Mouse (Mus musculus) lung, embryonic 16.5 days (tissue): ENCODE measurements around the gene Prpsap1. TPM values are rescaled to one million over a fixed set of nuclear protein-coding genes. Genes with fewer than 3 reads are reported as not detected.
"Not testable (repeated sequence)": the region's sequence is repeated elsewhere in the genome, so short reads cannot be mapped to it uniquely, and the experiment has no call there.

ENCODE experiments used
- ATAC-seq: fragments of 200-750 bp; cut with Nextera tagmentation; 2 replicates; pipeline ENCODE4 v1.8.0; 2017; ENCODE audit warnings: low read depth, mild to moderate bottlenecking, moderate library complexity
- H3K27ac ChIP-seq: fragments of 300-500 bp; sonication (generic); 2 replicates; pipeline ENCODE4 v1.5.1; 2014; ENCODE audit warnings: mild to moderate bottlenecking, control low read depth, low read length
- H3K27me3 ChIP-seq: fragments of 300-500 bp; sonication (generic); 2 replicates; pipeline ENCODE4 v1.6.1; 2014; ENCODE audit warnings: low read depth, low read length, mixed read lengths; ENCODE audit not compliant: control insufficient read depth, insufficient read depth
- H3K36me3 ChIP-seq: fragments of 300-500 bp; sonication (generic); 2 replicates; pipeline ENCODE4 v1.6.1; 2014; ENCODE audit warnings: low read length; ENCODE audit not compliant: control insufficient read depth, insufficient read depth
- H3K4me1 ChIP-seq: fragments of 300-500 bp; sonication (generic); replicated peaks from 2 replicates; pipeline ENCODE4 v1.6.1; 2014; ENCODE audit warnings: low read length, mixed read lengths; ENCODE audit not compliant: control insufficient read depth, insufficient read depth
- H3K4me2 ChIP-seq: fragments of 300-500 bp; sonication (generic); 2 replicates; pipeline ENCODE4 v1.6.1; 2014; ENCODE audit warnings: low read depth, low read length, control low read depth
- H3K4me3 ChIP-seq: fragments of 300-500 bp; sonication (generic); 2 replicates; pipeline ENCODE4 v1.5.1; 2014; ENCODE audit warnings: mild to moderate bottlenecking, low read length, control low read depth
- H3K9ac ChIP-seq: fragments of 300-500 bp; sonication (generic); 2 replicates; pipeline ENCODE4 v1.6.1; 2014; ENCODE audit warnings: low read length, control low read depth
- H3K9me3 ChIP-seq: fragments of 300-500 bp; sonication (generic); 2 replicates; pipeline ENCODE4 v1.6.1; 2016; ENCODE audit warnings: low read length; ENCODE audit not compliant: control insufficient read depth
- WGBS: fragments of 180-500 bp; shearing (Covaris S2); extraction: QIAGEN DNeasy Blood & Tissue Kit; methylation state at CpG from one replicate; pipeline ENCODE4 v1.1.7; 2014; 5-methylcytosine and 5-hydroxymethylcytosine counted together
- polyA plus RNA-seq: library from polyadenylated mRNA; unstranded; fragments of >200 nt; fragmentation: Nextera tagmentation; extraction: Ambion mirVana; gene quantifications from 2 replicates; pipeline ENCODE4 v1.2.1, GENCODE M21; 2015

Gene Prpsap1
- polyA plus RNA-seq, 1 experiment from 2014 or later = 177 TPM

DNA sequence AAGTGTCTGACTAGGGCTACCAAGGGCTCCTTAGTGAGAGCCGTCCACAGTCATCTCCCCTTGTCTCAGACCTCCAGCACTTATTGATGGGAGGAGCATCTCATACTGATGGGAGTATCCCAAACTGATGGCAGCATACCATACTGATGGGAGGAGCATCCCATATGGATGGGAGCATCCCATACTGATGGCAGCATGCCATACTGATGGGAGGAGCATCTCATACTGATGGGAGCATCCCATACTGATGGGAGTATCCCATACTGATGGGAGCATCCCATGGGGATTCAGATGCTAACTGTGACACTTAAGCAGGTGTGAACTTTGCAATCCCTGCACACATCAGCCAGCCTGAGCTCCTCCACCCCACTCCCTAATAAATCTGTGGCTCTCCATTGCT lies 1.5 kb downstream of the Prpsap1 start:
- H3K4me1 ChIP-seq = peaks cover 17% of the 10 kb centered on the region
- H3K4me2 ChIP-seq, H3K4me3 ChIP-seq, H3K27me3 ChIP-seq, H3K9ac ChIP-seq, H3K36me3 ChIP-seq, ATAC-seq, H3K27ac ChIP-seq, H3K9me3 ChIP-seq: not testable (repeated sequence)
- WGBS = 92% methylated on average over 1 of the region's 1 CpGs

DNA sequence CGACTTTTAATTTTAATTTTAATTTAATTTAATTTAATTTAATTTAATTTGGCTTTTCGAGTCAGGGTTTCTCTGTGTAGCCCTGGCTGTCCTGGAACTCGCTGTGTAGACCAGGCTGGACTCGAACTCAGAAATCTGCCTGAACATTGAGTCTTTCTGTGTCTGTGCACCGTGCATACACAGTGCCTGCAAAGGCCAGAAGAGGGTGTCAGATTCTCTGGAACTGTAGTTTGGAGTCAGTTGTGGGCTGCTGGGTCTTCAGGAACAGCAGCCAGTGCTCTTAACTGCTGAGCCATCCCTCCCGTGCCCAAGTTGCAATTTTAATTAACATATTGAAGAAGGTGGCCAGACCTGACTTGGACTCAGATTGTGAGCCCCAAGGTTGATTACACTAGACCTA lies 2.7 kb downstream of the Prpsap1 start:
- H3K4me2 ChIP-seq = peak overlapping the region; percentile 85; the same call in 1 of the 2 replicates
- H3K4me1 ChIP-seq = peaks cover 17% of the 10 kb centered on the region
- no peaks in the 10 kb centered on the region for H3K27me3 ChIP-seq
- peak overlapping the region; percentile 39; the same call in 1 of the 2 replicates for H3K27ac ChIP-seq
- no peak for ATAC-seq
- no peaks in the 10 kb centered on the region; the same call in 1 of the 2 replicates for H3K9me3 ChIP-seq
- 0 out of 2 replicates have a peak overlapping the region, but pooled peaks have one; percentile 15 for H3K9ac ChIP-seq
- peaks cover 10% of the 10 kb centered on the region for H3K36me3 ChIP-seq
- WGBS = 58% methylated on average over 6 of the region's 6 CpGs
- no peak overlapping the region; the same call in 1 of the 2 replicates for H3K4me3 ChIP-seq

DNA sequence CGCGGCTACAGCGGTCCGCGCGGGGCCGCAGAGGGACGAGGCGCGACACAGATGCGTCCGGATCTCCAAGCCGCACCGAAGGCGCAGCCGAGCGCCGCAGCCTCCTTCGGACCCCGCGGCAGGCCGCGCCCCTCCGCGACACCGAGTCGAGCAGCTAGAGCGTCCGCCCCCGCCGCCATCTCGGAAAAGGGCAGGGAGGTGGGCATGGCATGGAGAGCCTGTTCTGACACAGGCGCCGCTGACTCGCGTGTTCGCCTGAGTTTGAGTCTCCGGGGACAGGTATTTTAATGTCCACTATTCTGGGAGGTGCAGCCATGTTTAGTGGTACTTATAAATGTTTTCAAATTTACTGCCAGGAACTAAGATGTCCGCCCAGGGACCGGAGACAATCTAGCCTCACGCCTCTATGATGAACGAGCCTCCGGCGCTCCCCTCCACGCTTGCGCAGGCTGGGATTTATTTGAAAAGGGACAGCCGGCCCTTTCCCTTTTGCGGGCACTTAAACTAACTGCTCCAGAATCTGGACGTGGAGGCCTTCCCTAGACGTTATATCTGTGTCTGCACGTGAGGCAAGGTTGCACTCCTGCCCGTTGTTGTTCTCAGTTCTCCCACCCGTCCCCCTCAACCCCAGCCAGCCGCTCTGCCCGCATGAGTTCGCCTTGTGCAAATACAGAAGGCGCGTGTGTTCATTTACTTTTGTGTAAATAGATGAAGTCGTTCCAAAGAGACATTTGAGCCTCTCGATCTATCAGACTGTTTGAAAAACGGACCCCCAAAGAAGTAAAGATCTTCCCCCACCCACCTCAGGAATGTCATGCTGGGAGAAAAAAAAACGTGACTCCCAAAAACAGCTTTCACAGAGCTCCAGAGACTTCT lies 3.5 kb downstream of the Prpsap1 start:
- no peaks in the 10 kb centered on the region; the same call in 1 of the 2 replicates for H3K9me3 ChIP-seq
- ATAC-seq = peak; percentile 89
- peak overlapping the region; percentile 97 for H3K9ac ChIP-seq
- H3K4me3 ChIP-seq = peak overlapping the region; percentile 99
- WGBS = under 1% methylated on average over 47 of the region's 62 CpGs
- H3K27me3 ChIP-seq = no peaks in the 10 kb centered on the region
- peaks cover 16% of the 10 kb centered on the region for H3K36me3 ChIP-seq
- H3K4me1 ChIP-seq = peaks cover 17% of the 10 kb centered on the region
- H3K27ac ChIP-seq = peak overlapping the region; percentile 92
- peak overlapping the region; percentile 85 for H3K4me2 ChIP-seq

DNA sequence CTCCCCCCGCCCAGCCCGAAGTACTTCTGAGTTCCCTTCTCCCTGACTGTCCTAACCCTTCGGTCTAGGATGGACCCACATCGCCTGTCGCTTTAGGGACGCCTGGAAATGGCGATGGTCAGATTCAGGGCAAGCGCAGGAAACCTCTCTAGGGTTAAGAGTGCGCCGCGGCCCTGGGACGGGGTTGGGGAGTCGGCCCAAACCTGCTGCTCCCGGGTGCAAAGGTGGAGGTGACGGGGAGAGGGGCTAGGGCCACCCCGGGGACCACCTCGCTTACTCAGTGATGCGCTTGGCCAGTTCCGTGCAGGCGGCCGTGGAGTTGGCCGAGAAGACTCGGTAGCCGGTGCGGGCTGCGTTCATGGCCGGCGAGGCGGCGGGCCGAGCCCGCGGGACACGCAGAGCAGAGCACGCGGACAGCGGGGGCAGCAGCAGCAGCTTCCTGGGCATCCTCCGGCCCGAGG lies 4.2 kb downstream of the Prpsap1 start:
- Histone ChIP-seq H3K4me1 (peaks cover 11% of the 10 kb centered on the region), H3K27me3 (no peaks in the 10 kb centered on the region), H3K4me2 (peak overlapping the region; percentile 85), H3K9me3 (no peaks in the 10 kb centered on the region; the same call in 1 of the 2 replicates), H3K9ac (peak overlapping the region; percentile 97), H3K36me3 (peaks cover 22% of the 10 kb centered on the region), H3K27ac (peak overlapping the region; percentile 92), H3K4me3 (peak overlapping the region; percentile 99)
- ATAC-seq = peak; percentile 31
- WGBS = under 1% methylated on average over 39 of the region's 39 CpGs

DNA sequence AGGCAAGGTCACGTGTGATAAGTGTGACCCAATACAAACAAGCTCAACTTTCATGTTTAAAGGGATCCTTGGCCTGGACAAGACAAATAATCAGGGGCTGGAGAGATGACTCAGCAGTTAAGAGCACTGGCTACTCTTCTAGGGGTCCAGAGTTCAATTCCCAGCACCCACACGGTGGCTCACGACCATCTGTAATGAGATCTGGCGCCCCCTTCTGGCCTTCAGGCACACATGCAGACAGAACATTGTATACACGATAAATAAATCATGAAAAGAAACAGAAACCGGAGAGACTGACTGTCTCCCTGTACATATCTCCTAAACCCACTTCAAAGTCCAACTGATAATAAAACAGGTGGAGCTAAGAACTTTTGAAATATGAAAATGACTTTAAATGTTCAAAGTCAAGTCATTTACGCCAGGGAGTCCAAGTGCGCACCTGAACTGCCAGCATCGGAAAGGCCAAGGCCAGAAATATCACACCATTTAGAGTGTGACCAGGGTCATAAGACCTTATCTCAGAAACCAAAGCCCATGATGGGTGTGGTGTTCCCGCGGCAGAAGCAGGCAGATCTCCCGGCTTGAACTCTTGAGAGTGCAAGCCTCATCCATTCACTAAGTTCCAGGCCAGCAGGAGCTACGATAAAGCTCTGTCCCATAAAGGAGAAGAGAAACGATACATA lies 5.2 kb downstream of the Prpsap1 start:
- Histone ChIP-seq H3K9ac (peak overlapping the region; percentile 97), H3K27ac (no peak overlapping the region), H3K4me2 (peak overlapping the region; percentile 85), H3K9me3 (no peaks in the 10 kb centered on the region; the same call in 1 of the 2 replicates), H3K4me1 (peaks cover 11% of the 10 kb centered on the region), H3K27me3 (no peaks in the 10 kb centered on the region), H3K36me3 (peaks cover 28% of the 10 kb centered on the region), H3K4me3 (peak overlapping the region; percentile 99)
- 68% methylated on average over 14 of the region's 14 CpGs for WGBS
- no peak for ATAC-seq

DNA sequence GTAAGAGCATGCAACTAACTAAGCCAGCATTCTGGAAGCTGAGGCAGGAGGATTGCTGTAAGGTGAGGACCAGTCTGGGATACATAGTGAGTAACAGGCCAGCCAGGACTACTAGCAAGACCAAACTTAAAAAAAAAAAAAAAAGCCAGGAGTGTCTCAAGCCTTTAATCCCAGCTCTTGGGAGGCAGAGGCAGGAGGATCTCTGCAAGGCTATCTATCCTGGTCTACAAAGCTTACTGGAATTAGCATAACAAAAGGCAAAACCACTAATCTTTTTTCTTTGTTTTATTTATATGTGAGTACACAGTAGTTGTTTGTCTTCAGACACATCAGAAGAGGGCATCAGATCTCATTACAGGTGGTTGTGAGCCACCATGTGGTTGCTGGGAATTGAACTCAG lies 5.8 kb downstream of the Prpsap1 start:
- Histone ChIP-seq H3K4me2 (no peak overlapping the region), H3K9me3 (no peaks in the 10 kb centered on the region; the same call in 1 of the 2 replicates), H3K27me3 (no peaks in the 10 kb centered on the region), H3K27ac (no peak overlapping the region), H3K4me3 (no peak overlapping the region), H3K9ac (no peak overlapping the region), H3K36me3 (peaks cover 32% of the 10 kb centered on the region), H3K4me1 (peaks cover 11% of the 10 kb centered on the region)
- ATAC-seq = no peak

DNA sequence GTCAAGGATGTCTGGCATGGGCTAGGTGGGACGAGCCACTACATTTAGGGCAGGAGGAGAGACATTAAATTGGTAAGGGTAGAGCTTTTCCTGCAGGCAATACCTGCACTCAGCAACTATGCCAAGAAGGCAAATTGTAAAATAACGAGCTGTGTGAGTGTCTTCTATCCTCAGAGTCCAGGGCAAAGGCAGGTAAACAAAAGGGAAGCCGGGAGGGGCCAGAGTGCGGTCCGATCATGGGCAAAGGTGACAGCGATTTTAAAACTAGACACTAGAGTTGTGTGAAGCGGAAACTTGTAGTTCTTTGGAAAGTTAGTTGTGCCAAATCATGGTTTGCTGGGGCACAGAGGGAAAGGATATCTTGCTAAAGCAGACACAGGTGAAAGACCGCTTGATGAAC lies 9.7 kb downstream of the Prpsap1 start:
- H3K27ac ChIP-seq = no peak overlapping the region
- peaks cover 66% of the 10 kb centered on the region for H3K36me3 ChIP-seq
- H3K4me2 ChIP-seq = no peak overlapping the region
- no peak for ATAC-seq
- no peaks in the 10 kb centered on the region; the same call in 1 of the 2 replicates for H3K9me3 ChIP-seq
- no peak overlapping the region for H3K9ac ChIP-seq
- peaks cover 8% of the 10 kb centered on the region for H3K4me1 ChIP-seq
- no peaks in the 10 kb centered on the region for H3K27me3 ChIP-seq
- H3K4me3 ChIP-seq = no peak overlapping the region
- WGBS = 78% methylated on average over 8 of the region's 8 CpGs

DNA sequence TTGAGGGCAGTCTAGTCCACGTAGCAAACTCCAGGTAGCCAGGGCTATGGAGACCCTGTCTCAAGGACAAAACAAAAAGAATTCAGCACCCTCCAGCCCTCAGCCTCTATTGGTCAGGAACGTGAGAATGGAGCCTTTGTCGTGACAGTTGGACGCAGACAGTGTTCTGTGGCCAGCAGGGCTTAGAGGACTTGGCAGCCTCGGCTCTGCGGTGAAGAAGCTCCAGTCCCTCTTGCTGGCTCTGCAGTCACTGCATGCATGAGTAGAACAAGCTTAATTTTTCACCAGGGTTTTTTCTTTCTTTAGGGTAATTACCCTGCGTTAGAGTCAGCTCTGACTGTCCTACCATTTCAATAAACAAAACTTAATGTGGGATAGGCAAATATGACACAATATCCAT lies 12.2 kb downstream of the Prpsap1 start:
- Histone ChIP-seq H3K9me3 (no peaks in the 10 kb centered on the region), H3K36me3 (peaks cover 72% of the 10 kb centered on the region), H3K4me3 (no peak overlapping the region), H3K9ac (no peak overlapping the region), H3K27me3 (no peaks in the 10 kb centered on the region), H3K4me2 (no peak overlapping the region), H3K27ac (no peak overlapping the region), H3K4me1 (no peaks in the 10 kb centered on the region)
- no peak for ATAC-seq
- 86% methylated on average over 7 of the region's 7 CpGs for WGBS

DNA sequence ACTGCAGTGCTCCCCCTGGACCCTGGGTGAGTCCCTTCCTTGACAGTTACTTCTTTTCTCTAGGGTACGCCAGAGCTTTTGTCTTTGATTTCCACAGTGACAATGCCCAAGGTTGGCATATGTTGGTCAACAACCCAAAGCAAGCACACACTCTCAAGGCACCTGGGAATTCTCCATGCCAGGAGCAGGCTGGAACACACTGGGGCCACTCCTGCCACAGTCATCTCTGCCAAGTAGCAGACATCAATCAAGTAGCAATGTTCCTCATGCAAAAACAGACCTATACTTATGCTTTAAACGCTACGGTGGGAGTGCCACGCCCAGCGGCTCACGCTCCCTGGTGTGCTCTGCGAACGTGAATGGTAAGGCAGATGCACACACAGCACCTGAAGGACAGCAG lies 13.0 kb downstream of the Prpsap1 start:
- Histone ChIP-seq H3K27ac (no peak overlapping the region), H3K27me3 (no peaks in the 10 kb centered on the region), H3K36me3 (peaks cover 77% of the 10 kb centered on the region), H3K9me3 (no peaks in the 10 kb centered on the region), H3K4me2 (no peak overlapping the region), H3K4me1 (no peaks in the 10 kb centered on the region), H3K9ac (no peak overlapping the region), H3K4me3 (no peak overlapping the region)
- 95% methylated on average over 8 of the region's 8 CpGs for WGBS
- ATAC-seq = no peak
